Comparison of ENCODE assay signal across 18 mouse cellular contexts in the genomic region with DNA sequence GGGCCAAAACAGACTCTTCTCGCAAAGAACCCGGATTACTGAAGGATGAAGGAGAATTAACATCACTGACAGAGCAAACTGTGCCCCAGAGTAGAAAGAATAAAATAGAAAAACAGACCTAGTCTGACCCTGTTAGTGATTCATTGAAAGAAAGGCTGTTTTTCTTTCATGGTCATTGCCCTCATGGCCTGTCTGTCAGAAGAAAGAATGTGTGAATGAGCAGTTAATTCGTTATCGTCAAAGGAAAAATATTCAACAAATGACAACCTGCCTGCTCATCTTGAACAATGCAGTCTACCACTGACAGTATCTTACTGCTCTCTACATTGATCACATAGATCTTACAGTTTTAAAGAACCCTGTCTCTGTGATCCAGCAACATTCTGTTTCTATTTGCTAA.
"Had no signal": no experiment of that assay in that cellular context is flagged by ENCODE, and none has a peak within 500 bp of the region (broad histone marks: within the 10 kb centered on the region; RNA-seq: fewer than 3 reads in every experiment).

No protein-coding gene starts in this region.

- H3K36me3 ChIP-seq: midbrain, embryonic 10.5 days; midbrain, embryonic 12.5 days; neural tube, embryonic 13.5 days; neural tube, embryonic 15.5 days; stomach, embryonic 15.5 days had no signal

- H3K4me3 ChIP-seq: midbrain, embryonic 10.5 days; midbrain, embryonic 12.5 days; myocyte; neural tube, embryonic 13.5 days; neural tube, embryonic 15.5 days; stomach, embryonic 15.5 days had no signal

- H3K27ac ChIP-seq: midbrain, embryonic 10.5 days; midbrain, embryonic 12.5 days; neural tube, embryonic 13.5 days; neural tube, embryonic 15.5 days; stomach, embryonic 15.5 days; stomach, postnatal 0 days had no signal

- H3K4me1 ChIP-seq: midbrain, embryonic 12.5 days; neural tube, embryonic 13.5 days; neural tube, embryonic 15.5 days; stomach, embryonic 15.5 days had no signal

- ATAC-seq: liver, postnatal 0 days; midbrain, embryonic 16.5 days had no signal

- H3K27me3 ChIP-seq: midbrain, embryonic 12.5 days; neural tube, embryonic 13.5 days; neural tube, embryonic 15.5 days; stomach, embryonic 15.5 days had no signal

- DNase-seq: liver, postnatal 0 days; lung, embryonic 14.5 days; lung, postnatal 10 days; lung, postnatal 4 days; midbrain, embryonic 14.5 days; retina, postnatal 1 day; right cerebral cortex, adult 18-20 months; thymus, adult 2 months; thymus, postnatal 25 days; thymus, postnatal 4 days had no signal
